Mouse (Mus musculus) frontal cortex, postnatal 14 days (tissue): ENCODE results near the gene Pfdn6.
A peak's percentile ranks its signal among the peaks of the same experiment; 100 is the strongest.

ENCODE experiments used
- DNase-seq, 2 experiments: peaks; one replicate each; pipeline ENCODE4 v3.0.0; 2022; ENCODE audit warnings: low spot score in 2 of 2

The Pfdn6 gene

DNA sequence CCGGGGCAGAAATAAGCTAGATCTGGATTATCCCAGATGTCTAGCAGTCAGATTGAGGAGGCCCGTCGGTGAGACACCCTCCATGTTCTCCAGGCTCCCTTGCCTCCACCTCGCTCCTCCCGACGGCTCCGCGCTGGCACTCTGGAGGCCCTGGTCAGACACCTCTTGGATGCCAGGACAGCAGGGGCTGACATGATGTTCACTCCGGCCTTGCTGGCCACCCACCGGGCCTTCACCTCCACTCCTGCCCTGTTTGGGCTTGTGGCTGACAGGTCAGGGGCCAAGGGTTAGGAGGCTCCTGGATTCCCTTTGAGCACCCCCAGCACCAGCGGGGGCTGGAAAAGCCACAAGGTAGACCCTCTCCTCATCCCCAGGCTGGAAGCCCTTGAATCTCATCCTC lies 8.2 kb downstream of the Pfdn6 start:
- no peak for DNase-seq

DNA sequence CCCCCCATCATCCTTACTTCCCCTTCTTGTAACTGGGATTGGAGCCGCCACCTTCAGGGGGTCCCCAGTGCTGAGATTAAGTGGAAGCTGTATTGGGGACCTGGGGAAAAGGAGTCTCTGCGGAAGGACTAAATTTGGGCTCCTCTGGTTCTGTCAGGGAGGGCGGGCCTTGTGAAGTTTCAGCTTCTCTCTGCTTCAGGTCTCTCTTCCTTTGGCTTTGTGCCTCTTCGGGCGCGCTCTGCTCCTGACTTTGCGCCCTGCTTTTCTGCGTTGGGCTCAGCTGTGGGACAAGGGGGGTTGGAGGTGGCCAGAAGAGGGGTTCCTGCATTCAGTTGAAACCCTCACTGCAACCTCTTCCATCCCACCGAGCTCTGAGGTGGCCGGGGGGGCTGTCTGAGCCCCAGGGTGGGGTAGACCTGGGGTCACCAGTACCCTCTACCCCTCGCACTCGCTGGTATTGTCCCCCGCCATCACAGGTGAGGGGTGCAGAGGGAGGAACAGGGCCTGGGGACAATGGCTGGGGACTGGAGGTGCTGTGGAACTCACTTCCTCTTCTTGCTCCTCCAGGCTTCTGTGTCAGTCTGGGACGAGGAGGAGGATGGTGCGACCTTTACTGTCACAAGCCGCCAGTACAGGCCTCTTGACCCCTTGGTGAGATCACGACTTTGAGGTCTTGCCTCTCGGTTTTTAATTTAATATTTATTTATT lies 8.8 kb downstream of the Pfdn6 start:
- no peak for DNase-seq

DNA sequence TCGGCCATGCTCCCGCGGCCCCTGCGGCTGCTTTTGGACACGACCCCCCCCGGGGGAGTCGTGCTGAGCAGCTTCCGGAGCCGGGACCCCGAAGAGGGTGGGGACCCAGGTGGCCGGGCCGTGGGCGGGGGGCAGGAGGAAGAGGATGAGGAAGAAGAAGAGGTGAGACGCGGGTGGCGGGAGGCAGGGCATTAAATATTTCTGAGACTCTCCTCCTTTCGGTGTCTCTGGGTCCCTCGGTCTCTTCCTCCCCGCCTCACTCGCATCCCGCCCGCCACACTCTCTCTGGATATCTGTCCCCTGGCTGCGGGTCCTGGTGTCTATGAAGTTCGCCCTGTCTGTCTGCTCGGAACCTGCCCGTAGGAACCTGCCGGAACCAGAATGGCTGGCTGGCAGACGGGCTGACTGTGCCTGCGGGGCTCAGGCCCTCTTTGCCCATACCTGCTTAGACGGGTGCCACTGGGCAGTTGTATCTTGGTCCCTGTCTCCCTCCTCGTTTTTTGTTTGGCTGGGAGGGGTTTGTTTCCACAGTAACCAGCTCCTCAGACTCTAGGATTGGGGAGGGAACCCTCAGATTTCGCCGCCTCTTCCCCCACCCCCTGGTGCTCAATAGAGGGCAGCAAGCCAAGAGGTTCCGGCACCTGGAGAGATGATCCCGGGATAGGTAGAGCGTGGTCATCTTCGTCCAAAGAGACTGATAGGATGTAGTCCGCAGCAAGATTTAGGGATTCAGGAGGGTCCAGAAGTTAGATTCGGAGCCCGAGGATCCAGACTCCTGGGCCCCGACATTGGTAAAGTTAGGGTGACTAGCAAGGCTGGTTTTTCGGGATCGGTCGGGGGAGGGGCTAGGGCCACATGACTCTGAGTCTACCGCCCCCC lies 9.6 kb downstream of the Pfdn6 start:
- peak in 1 of 2 experiments; percentile 55 for DNase-seq

DNA sequence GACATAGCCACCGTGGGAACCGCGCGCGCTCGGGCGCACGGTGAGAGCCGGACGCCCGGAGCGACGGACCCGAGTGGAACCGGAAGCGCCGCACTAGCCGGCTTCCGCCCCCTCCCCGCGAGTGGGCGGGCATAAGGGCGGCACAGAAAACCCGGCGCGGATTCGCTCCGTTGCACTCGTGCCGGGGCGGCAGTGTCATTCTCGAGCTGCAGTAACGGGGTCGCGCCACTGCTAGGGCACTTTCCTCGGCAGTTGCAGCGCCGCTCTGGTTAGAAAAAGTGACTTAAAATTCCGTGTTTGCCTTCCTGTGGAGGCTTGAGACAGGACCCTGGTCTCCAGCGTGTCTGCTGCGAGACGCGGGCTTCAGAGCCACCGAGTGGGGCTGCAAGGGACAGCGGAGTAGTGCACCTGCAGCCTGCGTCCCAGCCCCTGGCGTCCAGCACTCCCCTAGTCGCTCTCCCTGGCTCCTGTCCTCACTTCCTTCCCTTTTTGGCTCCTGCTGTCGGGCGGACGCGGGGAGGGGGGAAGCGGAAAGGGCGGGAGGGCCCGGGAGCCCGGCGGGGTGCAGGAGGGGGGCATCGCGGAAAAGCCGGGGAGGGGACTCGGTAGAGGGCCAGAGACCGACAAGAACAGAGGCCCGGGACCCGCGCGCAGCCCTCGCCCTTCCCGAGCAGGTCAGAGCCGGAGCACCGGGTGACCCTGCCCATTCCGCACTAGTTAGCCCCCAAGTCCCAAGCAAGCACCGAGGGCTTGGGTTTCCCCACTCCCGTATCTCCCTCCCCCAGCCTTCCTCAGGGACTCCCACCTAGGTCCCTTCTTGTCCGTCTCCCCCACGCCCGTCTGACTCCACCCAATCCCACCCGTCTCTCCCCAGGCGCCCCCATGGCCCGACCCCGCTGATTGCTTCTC lies 10.5 kb downstream of the Pfdn6 start, which contains the start of gene Rgl2:
Gene Rgl2 (plus strand): TSS at position 173 of the 909 bp plus-strand sequence.
- peak; percentile 86 to 92 for DNase-seq

DNA sequence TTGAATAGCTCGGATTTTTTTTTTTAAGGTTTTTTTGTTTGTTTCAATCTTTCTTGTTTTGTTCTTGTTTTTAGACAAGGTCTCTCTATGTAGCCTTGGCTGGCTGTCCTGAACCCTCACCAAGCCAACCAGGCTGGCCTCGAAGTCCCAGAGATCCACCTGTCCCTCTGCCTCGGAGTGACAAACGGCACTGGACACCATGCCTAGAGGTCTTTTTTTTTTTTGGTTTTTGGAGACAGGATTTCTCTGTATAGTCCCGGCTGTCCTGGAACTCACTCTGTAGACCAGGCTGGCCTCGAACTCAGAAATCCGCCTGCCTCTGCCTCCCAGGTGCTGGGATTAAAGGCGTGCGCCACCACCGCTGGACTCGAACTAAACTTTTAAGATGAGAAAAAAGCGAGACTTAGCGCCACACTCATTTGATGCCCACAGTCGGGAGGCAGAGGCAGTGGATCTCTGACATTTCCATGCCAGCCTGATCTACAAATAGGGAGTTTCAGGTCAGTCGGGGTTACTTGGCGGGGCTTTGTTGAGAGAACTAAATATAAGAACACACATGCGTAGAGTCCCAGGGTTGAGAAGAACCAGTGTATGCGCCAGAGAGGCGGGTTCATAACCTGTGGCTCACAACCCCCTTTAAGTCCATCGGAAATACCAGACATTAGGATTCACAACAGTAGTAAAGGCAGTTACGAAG lies 11.7 kb downstream of the Pfdn6 start:
- no peak for DNase-seq

DNA sequence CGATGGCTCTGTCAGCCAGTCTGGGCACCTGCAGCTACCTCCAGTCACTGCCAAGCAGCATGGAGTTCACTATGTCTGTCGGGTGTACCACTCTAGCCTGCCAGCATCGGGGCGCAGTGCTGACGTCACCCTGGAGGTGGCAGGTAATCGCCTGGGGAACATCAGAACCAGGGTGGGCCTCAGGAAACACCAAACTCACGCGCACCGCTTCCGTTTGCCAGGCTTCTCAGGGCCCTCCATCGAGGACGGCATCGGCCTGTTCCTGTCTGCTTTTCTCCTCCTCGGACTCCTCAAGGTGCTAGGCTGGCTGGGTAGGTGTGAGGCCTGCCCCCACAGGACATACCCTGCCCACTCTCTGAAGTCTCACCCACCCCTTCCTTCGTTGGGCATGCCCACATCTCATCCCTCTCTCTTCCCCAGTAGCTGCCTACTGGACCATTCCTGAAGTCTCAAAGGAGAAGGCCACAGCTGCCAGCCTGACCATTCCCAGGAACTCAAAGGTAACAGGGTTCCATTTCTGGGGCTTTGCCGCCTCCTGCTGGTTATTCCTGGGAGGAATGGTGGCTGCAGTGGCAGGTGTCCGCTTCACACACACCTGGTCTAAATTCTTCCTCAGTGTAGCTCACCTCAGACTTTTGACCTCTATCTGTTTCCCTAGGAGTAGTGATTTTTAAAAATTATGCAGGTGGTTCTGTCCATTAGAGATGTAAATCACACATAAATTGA lies 13.8 kb downstream of the Pfdn6 start:
- DNase-seq = no peak

DNA sequence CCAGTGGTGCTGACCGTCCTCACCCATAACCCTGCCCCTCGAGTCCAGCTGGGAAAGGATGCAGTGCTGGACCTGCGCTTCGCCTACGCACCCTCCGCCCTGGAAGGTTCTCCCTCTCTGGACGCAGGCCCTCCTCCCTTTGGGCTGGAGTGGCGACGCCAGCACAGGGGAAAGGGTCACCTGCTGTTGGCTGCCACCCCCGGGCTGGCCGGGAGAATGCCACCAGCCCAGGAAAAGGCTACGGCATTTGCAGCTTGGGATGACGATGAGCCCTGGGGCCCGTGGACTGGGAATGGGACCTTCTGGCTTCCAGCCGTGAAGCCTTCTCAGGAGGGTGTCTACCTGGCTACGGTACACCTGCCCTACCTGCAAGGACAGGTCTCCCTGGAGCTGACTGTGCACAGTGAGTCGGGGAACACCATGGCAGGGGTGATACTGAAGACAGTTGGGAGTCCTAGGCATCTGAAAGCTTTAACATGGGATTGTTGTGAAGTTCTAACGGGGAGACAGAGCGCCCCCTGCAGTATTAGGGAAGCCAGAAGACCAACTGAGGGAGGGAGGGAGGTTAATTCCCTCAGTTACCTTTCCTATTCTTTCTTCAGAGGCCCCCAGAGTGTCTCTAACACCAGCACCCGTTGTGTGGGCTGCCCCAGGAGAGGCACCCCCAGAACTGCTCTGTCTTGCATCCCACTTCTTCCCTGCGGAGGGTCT lies 14.6 kb downstream of the Pfdn6 start:
- no peak for DNase-seq

DNA sequence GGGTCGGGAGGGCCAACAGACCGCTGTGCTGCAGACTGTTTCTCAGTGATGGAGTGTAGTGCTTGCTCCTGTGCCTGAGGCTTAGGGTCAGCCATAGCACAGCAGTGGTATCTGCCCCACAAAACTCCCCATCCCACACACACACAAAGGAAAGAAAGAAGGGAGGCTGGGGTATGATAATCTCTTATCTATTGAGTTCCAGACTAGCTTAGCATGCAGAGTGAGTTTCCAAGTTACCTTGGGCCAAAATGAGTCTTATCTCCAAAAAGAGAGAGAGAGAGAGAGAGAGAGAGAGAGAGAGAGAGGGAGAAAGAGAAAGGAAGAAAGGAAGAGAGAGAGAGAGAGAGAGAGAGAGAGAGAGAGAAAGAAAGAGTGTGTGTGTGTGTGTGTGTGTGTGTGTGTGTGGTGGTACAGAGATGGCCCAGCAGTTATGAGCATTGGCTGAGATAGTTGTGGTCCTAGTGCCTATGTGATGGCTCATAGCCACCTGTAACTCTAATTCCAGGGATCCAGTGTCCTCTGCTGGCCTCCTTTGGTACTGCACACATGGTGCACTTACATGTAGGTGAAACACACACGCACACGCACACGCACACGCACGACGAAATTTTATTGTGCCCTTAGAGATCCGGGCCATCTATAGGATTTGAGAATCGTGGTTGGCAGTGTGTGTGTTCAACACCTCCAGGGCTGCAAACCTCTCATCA lies 15.4 kb downstream of the Pfdn6 start:
- no peak for DNase-seq

DNA sequence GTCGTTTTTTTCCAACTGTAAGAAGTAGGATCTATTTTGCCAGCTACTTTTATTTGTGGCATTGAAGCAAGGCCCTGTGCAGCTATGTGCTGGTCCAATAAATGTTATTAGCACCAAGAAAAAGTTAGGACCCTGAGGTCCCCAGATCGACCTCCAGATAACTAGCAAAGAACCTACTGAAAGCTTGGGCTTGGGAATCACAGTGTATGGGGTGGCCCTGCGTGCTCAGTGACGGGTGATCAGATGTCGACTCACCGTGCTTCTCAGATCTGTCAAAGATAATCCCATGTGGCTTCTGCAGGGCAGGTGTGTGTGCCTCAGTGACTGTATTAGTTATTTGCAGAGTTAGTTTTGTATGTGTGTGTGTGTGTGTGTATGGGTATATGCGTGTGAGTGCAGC lies 18.8 kb downstream of the Pfdn6 start:
- DNase-seq = peak in 1 of 2 experiments; percentile 3

DNA sequence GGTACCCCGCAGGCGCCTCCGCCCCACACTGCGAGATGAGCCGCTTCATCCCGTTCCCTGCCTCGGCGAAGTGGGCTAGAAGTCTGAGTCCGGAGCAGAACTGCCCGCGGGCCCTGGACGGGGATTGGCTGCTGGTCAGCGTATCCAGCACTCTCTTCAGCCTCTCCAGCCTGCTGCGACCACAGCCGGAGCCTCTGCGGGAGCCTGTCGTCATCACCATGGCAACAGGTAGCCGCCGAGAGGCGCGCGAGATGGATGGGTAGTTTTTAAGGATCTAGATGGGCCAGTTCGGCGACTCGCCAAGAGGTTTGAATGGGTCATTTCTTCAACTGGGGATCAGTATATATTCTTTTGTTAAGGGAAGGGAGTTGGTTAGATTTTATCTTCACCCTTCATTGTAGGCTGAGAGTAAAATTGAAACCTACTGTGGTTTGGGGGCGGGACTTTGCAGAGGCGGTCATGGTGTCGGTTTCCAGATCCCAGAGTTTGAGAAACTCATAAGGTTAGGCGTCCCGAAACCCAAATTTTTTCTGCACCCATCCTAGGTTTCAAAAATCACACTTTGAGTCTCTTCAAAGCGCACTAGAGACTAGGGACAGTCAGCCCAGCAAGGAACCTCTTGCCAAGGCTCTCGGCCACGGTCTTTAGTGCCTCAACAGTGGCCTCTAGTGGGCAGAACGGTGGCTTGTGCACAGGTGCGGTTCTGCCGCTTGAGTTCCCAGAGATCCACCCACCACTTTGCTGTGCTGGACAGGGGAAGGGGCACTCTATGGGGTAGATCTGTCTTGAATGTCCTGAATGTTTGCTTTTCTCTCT lies 19.7 kb downstream of the Pfdn6 start:
- peak; percentile 48 to 70 for DNase-seq

DNA sequence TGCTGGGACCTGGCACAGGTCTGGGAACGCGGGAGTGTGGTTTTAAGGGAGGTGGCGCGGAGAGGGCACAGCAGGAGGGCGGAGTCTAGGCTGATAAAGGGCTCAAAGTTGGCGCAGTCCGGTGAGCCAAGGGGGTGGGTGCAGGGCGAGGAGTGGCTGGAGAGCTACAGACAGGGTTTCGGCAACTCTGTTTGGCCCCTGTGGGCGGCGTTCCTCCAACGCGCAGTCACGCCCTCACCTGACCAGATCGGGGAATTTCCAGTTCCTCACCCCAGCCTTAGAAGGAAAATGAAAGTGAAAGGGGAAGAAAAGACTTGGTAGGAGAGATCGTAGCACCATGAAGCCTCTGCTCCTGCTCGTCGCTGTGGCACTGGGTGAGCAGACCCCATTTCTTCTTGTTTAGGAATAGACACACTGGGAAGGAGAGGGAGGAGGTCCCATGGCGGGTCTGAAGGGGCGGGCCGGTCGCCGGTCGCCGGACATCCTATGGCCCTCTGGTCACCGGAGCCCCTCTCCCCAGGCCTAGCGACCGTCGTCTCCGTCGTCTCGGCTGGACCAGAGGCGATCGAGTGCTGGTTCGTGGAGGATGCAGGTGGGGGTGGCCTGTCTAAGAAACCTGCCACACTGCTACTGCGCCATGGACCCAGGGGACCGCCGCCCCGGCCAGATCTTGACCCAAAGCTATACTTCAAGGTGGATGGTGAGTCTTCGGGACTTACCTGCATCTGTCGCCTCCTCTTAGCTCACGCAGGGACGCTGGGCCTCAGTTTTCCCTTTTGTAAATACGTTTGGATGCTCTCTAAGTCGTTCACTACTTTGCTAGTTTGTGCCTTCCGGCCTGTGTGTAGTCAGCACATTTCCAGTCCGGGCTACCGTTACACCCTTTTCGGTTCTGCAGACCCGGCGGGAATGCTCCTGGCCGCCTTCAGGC lies 20.5 kb downstream of the Pfdn6 start:
- DNase-seq = peak in 1 of 2 experiments; percentile 37

DNA sequence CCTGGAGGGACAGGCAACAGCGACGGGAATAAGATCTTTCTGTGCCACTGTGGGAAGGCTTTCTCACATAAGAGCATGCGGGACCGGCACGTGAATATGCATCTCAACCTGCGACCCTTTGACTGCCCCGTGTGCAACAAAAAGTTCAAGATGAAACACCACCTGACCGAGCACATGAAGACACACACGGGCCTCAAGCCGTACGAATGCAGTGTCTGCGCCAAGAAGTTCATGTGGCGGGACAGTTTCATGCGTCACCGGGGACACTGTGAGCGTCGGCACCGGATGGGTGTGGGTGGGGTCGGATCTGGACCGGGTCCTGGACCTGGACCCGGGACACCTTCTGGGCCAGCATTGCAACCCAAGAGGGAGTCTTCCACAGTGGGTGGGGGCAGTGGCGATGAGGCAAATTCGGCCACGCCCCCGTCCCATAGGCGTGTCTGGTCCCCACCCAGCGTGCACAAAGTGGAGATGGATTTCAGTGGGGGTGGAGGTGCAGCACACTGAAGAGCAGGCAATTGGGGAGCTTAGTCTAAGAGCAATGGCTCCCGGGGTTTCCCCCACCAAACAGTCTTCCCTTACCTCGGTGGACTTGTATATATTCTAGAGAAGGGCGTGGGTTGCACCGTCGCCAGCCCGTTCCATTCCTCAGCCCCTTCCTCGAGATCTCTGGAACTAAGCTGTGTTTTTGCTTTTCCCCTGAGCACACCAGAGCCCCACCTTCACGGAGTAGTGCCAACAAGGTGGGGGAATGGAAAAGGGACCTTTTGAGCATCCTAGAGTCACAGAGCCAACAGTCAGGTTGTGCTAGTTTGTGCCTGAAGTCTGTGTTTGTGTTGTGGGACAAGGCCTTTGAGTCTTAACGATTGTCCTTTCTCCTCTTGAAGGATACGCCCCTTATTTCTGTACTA lies 21.6 kb downstream of the Pfdn6 start:
- no peak for DNase-seq

DNA sequence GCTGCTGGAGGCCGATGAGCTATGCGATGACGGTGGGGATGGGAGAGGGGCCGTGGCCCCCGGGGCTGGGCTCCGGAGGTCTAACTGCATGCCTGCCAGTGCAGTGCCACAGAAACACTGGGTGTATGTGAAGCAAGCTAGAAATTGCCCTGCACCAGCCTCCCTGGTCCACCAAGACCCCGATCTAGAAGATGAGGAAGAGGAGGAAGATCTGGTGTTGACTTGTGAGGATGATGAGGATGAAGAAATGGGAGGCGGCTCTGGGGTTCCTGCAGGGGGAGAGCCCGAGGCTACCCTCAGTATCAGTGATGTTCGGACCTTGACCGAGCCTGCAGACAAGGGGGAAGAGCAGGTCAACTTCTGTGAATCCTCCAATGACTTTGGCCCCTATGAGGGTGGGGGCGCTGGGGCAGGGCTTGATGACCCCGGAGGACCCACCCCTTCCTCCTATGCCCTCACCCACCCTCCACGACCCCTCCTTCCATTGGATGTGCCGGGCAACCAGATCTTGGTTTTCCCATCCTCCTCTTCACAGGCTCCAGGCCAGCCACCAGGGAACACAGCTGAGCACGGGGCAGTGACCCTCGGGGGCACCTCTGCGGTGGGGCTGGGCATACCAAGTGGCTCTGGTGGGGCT lies 22.4 kb downstream of the Pfdn6 start:
- no peak for DNase-seq

DNA sequence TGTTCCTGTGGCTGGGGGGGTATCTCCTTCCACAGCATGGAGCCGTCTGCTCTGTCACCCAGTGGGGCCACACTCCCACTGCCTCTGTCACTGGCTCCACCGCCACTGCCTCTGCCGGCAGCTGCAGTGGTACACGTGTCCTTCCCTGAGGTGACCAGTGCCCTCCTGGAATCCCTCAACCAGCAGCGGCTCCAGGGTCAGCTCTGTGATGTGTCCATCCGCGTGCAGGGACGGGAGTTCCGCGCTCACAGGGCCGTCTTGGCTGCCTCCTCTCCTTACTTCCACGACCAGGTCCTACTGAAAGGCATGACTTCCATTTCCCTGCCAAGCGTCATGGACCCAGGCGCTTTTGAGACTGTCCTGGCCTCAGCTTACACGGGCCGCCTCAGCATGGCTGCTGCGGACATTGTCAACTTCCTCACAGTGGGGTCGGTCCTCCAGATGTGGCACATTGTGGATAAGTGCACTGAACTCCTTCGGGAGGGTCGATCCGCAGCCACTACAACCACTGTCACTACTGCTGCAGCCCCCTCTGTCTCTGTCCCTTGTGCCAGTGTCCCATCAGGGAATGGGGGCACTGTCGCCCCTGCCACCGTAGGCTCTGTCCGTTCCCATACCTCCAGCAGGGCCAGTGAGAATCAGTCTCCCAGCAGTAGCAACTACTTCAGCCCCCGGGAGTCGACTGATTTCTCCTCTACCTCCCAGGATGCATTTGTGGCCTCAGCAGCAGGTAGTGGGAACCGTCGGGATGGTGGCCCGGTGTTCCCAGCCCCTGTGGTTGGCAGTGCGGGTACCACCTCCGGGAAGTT lies 23.1 kb downstream of the Pfdn6 start:
- DNase-seq = peak in 1 of 2 experiments; percentile 18

DNA sequence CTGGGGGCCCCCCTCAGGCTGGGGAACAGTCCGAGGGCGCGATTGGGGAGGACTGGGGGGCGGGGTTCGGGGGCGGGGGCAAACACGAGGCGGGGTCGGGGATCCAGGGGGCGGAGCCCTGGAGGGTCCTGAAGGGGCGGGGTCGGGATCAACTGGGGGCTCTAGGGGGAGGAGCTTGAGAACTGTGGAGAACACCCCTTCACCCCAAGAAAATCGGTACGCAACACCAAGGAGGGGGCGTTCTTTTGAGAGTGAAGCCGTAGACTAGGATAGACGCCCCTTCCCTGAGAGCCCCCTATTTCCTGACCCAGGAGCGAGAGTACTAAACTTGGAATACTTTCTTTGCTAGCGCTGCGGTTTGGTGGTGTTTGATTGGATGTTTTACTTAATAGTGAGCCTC lies 23.8 kb downstream of the Pfdn6 start:
- DNase-seq = no peak
